Mouse (Mus musculus): ENCODE measurements at regions not wholly inside any gene's neighbourhood (a gene's known extent, or its start where the extent isn't known, plus 50 kb on each side); places are given as distances from the start of the nearest gene placed in this dataset.

GRCm38 (mm10) chr3:81735463-81735862 lies 196.9 kb upstream of the Ctso start:
- TF ChIP-seq ETS1 (IDR thresholded peaks at IDR 0.05; ENCODE audit: low read depth, low read length) (no peak), CTCF (IDR thresholded peaks at IDR 0.05 in 2 of 3, conservative IDR thresholded peaks at IDR 0.05 in 1 of 3; ENCODE audit: control insufficient read depth in 1 of 3, insufficient read depth in 1 of 3, low read depth in 2 of 3, low read length in 3 of 3, poor library complexity in 1 of 3, severe bottlenecking in 1 of 3) (no peak), MAZ (IDR thresholded peaks at IDR 0.05; ENCODE audit: low read depth, low read length) (no peak), BHLHE40 (IDR thresholded peaks at IDR 0.05; ENCODE audit: borderline replicate concordance, low read depth, low read length) (no peak), UBTF (IDR thresholded peaks at IDR 0.05; ENCODE audit: borderline replicate concordance, insufficient read depth, low read depth, low read length) (no peak), NELFE (IDR thresholded peaks at IDR 0.05; ENCODE audit: low read depth, low read length) (no peak), POLR2AphosphoS5 (IDR thresholded peaks at IDR 0.05; ENCODE audit: borderline replicate concordance, low read depth, low read length) (no peak), EP300 (IDR thresholded peaks at IDR 0.05; ENCODE audit: low read depth in 1 of 2, low read length in 2 of 2) (no peak), E2F4 (IDR thresholded peaks at IDR 0.05; ENCODE audit: borderline replicate concordance, low read depth, low read length) (no peak), GABPA (IDR thresholded peaks at IDR 0.05; ENCODE audit: low read depth, low read length) (no peak), RAD21 (IDR thresholded peaks at IDR 0.05; ENCODE audit: low read depth, low read length) (no peak), USF1 (IDR thresholded peaks at IDR 0.05; ENCODE audit: low read depth, low read length) (no peak), TAL1 (IDR thresholded peaks at IDR 0.05; ENCODE audit: low read length) (no peak)
